Mouse (Mus musculus): ENCODE results near the gene Csf2rb. TPM values are rescaled to one million over a fixed set of nuclear protein-coding genes. Genes with fewer than 3 reads are reported as not detected.
"Not testable (repeated sequence)": the region's sequence is repeated elsewhere in the genome, so short reads cannot be mapped to it uniquely, and the experiment has no call there.

Csf2rb gene
- total RNA-seq, 2 experiments from 2014 or later = 0.69 to 1.2 TPM

DNA sequence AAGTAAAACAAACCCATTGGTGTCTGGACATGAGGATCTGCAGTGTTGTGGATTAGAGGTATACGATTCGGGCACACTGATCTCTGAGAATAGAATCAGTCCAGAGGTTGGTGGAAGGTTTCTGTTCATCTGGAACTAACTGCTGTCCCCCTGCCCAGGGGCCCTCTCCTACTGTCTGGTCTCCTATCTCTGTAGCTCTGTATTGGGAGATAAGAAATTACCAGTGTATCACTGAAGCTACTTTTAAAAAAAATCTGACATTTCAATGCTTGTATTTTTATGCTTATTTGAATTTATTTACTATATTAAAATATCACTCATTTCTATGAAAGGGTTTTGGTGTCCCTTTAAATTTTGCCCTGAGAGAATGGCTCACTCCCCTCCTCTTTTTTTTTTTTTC, 1.3 kb upstream of the Csf2rb start:
- intact Hi-C loops (cut with DNase I) = loop anchor here (5.0 kb wide), 1 partner anchor 147 kb away; no protein-coding TSS in a partner anchor
- no peak for DNase-seq

DNA sequence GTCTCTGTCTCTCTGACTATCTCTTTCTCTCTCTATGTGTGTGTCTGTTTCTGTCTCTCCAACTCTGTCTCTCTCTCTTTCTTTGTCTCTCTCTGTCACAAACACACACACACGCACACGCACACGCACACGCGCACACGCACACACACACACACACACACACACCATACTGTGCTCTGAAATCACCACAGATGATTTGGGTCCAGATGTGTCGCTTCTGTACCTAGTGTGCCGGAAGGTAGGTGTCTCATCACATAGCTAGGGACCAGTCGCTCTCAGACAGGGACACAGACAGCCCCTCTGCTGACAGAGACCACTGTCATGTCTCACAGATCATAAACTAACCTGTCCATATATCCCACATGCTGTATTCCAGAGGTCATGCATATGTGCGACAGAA, 1.2 kb downstream of the Csf2rb start:
- intact Hi-C loops (cut with DNase I) = no loop called here
- DNase-seq = no peak

DNA sequence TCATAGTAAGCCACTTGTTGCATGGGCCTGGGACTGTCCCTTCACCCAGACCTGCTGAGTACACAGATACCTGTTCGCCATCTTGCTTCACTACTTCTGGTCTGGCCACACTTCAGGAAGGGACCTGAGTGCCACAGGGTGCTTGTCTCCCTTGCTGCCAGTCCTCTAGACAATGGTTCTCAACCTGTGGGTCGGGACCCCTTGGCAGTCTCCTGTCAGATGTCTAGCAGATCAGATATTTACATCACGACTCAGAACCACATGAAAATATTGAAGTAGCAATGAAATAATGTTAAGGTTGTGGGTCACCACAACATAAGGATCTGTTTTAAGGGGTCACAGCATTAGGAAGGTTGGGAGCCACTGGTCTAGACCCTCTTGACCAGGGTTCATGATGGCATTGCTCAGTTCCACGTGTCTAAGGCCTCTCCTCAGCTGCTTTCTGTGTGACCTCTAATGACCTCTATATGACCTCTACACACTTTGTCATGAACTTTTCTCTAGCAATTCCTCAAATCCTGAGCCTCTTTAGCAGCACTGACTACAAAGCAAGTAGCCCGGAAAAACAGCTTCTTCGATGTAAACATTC, 2.3 kb downstream of the Csf2rb start:
- DNase-seq; intact Hi-C loops (cut with DNase I): not testable (repeated sequence)

GRCm38 (mm10) chr15:78328520-78329097, 3.1 kb downstream of the Csf2rb start:
- intact Hi-C loops (cut with DNase I) = no loop called here

DNA sequence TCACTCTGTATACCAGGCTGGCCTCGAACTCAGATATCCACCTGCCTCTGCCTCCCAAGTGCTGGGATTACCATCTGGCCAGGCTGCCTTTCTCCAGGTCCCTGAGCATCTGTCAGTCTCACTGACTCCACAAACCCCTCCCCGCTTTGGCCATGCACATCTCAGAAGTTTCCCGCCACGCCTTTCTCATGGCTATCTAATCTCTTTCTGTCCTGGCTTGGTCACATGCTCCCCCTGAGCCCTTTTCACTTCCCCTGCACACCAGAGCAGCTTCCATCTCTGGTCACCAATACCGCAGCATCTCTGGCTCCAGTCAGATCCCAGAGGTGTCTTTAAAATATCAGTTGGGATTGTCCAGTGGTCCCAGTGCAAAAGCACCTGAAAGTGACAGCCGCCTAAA, 4.4 kb downstream of the Csf2rb start:
- intact Hi-C loops (cut with DNase I); DNase-seq: not testable (repeated sequence)

More at GRCm38 (mm10) chr15:78328520-78329097, 3.1 kb downstream of the Csf2rb start:
- no peak for DNase-seq

DNA sequence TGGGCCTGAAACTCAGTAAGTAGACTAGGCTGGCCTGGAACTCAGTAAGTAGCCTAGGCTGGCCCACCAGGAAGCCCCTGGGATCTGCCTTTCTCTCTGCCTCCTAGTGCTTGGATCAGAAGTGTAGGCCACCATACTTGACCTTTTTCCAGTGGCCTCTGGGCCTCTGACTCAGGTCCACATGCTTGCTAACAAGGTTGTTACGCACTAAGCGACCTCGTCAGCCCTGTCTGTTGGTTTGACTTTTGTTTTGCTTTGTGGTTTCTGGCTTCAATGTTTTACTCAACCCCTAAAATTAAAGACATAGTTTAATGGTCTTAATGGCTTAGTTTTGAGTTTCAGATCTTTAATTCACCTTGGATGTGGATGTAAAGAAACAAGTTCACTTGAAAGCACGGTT, 5.2 kb downstream of the Csf2rb start:
- DNase-seq = no peak
- intact Hi-C loops (cut with DNase I) = no loop called here

- no peak for DNase-seq
- intact Hi-C loops (cut with DNase I) = no loop called here
Measured at GRCm38 (mm10) chr15:78331523-78332340, 6.2 kb downstream of the Csf2rb start.

GRCm38 (mm10) chr15:78332981-78333380, 7.4 kb downstream of the Csf2rb start:
- DNase-seq = no peak
- intact Hi-C loops (cut with DNase I) = no loop called here

DNA sequence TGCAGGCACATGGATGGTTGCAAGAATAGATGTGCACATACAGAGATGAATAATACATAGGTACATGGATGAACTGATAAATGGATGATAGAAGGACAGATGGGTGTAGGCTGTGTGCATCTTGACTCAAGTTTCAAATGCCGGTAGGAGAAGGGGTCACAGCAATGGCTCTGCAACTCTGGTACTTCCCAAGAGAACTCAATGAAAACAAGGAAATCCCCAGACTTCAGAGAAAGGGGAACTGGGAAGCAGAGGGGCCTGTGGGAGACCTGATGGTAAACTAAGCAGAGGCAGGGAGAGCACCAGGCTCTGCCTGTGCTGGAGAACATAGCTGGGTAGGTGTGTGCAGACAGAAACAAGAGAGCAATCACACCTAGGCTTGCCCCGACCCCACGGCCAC, 8.8 kb downstream of the Csf2rb start:
- intact Hi-C loops (cut with DNase I) = no loop called here
- no peak for DNase-seq

DNA sequence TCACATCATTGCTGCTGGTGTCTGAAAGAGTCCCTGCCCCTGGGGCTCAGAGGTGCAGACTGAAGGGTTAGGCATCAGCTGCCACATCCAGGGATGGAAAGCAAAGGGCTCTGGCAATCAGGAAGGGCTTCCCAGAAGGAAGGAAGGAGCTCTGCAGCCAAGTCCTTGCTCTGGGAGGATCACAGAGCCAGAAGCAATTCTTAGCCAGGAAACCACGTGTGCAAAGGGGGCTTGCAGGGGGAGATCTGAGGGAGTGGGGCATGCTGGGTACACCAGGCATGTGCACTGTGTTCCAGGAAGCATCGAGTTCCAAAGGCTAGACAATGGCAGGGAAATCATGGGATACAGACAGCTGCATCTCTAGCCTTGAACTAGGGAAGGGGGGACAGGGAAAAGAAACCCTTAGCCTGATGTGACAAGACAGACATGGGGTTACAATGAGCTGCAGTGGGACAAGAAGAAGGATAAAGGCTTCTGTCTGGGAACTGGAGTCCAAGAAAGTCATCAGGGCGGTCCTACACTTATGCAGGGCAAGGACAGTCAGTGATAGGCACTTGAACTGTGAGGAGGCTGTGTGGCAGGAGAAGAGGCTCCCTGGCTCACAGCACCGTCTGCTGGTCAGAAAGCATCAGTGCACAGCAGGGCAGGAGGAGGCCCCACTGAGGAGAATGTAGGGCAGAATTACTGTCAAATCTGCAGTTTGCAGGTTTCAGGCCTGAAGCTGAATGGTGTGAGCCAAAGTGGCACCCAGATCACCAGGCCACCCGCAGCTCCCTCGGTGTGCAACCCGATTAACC, 14.3 kb downstream of the Csf2rb start:
- DNase-seq = peak; percentile 41 to 47
- intact Hi-C loops (cut with DNase I) = loop anchor here (1.0 to 5.0 kb wide), 2 partner anchors 83 to 163 kb away; no protein-coding TSS in a partner anchor

GRCm38 (mm10) chr15:78340919-78341318, 15.4 kb downstream of the Csf2rb start:
- intact Hi-C loops (cut with DNase I) = loop anchor here (5.0 kb wide), 1 partner anchor 164 kb away; no protein-coding TSS in a partner anchor
- not testable (repeated sequence) for DNase-seq

DNA sequence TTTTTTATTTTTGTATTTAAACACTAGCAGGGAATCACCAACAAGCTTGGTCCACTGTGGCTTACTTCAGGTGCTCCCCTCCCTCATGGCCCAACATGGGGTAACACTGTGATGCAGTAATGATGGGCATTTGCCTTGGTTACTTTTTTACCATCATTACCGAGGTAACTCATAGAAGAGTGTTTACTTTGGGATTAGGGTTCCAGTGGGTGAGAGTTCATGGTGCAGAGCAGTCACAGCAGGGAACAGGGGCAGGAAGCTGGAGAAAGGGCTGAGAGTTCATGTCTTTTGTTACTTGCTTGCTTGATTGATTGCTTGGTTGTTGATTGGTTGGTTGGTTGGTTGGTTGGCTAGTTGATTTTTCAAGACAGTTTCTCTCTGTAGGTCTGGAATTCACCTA, 18.1 kb downstream of the Csf2rb start:
- DNase-seq = no peak
- intact Hi-C loops (cut with DNase I) = loop anchor here (5.0 kb wide), 1 partner anchor 166 kb away; no protein-coding TSS in a partner anchor

DNA sequence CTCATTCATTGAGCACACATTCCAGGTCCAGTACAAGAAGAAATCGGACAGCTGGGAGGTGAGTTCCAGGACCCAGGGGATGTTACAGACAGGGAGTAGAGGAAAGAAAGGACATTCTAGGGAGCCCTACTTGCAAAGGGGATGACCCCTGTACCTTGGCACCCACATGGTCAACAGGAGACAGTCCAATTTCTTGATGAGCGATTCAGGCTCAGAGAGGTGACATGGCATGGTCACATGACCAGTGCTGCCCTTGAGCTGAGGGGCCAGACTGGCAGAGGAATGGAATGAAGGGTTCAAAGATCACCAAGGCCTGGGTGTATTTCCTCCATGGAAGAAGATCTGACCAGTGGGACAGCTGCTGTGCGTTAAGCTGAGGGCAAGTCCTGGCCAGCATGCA, 19.0 kb downstream of the Csf2rb start:
- DNase-seq = no peak
- intact Hi-C loops (cut with DNase I) = loop anchor here (5.0 kb wide), 1 partner anchor 167 kb away; no protein-coding TSS in a partner anchor

DNA sequence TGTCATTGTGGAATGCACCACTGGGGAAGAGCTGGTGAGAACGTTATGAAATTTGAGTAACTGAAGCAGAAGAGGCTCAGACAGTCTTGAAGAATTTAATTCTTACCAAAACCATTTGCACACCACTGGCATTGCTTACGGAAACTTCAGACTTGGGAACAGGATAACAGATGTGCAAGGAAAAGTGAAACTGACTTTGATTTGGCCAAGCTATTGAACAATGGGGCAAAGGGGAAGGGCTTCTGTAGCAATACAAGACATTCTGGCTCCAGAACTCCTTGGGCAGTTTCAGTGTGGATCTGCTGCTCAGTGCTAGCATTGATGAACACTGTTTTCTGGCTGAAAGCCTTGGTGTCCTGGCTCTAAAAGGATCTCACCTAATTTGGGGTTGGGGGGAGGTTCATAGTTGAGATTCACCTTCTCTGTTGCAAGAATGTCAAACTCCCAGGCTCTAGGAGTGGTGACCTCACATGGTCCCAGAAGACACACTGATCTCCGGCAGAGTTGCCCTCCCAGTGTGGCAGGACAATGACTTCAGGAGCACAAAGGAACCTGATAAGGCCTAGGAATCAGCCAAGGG, 26.1 kb downstream of the Csf2rb start:
- intact Hi-C loops (cut with DNase I) = no loop called here
- DNase-seq = no peak

DNA sequence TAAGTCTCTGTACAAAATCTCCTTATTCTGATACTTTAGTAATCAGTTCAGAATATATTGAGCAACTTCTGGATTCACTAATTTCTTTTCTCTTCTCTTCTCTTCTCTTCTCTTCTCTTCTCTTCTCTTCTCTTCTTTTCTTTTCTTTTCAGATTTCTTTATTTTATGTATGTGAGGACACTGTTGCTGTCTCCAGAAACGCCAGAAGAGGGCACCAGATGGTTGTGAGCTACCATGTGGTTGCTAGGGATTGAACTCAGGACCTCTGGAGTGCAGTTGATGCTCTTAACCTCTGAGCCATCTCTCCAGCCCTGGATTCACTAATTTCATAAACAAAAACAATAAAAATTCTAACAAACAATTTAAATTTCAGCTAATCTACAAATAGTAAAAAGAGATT, 29.4 kb downstream of the Csf2rb start:
- intact Hi-C loops (cut with DNase I) = loop anchor here (2.0 kb wide), 1 partner anchor 68 kb away; no protein-coding TSS in a partner anchor
- DNase-seq = no peak

GRCm38 (mm10) chr15:78355548-78355947, 30.0 kb downstream of the Csf2rb start:
- intact Hi-C loops (cut with DNase I) = loop anchor here (2.0 kb wide), 1 partner anchor 67 kb away; no protein-coding TSS in a partner anchor
- no peak for DNase-seq

DNA sequence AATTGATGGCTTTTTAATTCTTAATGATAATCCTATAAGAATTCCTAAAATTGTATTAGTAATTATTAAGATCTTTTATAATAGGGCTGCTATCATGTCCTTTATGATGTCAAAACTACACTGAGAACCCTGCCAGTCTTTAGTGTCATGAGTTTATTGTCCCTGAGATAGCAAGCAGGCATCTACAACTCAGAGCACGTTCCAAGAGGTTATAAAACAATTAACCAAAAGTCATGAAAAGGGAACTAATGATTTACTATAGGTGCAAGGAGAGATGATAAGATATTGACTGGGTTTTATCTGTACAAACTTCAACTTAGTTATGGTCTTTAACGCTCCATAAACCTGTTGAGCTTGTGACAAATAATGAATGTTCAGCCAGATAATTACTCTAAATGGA, 40.4 kb downstream of the Csf2rb start:
- intact Hi-C loops (cut with DNase I) = no loop called here
- no peak for DNase-seq

DNA sequence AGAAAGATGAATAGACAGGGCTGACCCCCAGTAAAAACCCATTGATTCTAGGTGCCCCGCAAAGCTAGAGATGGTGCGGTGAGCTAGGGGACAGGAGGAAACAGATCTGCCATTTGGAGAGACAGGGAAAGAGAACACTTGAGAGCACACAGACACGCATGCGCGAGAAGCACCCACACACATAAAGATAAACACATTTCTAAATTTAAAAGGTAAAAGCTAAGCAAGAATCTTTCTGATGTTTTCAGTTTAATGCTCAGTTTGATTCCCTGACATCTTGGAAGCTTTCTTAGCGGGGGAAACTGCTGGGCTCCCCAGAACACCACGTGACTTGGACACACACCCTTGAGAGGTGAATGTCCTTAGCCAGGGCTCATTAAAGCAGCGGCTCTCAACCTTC, 41.3 kb downstream of the Csf2rb start:
- intact Hi-C loops (cut with DNase I) = no loop called here
- no peak for DNase-seq

DNA sequence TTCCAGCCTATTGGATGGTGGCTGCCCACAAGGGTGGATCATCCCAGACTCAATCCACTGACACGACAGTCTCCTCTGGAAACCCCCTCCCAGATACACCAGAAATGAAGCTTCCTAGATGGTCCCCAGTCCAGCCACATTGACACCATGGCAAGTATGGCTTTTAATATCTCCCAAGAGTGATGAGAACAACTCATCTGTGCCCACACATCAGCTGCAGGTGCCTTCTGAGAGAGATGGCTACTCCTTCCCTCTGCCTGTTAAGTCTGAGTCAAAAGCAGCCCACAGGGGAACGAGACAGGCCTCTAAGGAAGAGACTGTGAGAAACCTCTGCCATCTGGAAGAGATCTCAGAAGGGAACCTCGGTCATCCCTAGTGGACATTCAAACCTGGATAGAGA, 42.3 kb downstream of the Csf2rb start:
- DNase-seq = no peak
- intact Hi-C loops (cut with DNase I) = no loop called here

DNA sequence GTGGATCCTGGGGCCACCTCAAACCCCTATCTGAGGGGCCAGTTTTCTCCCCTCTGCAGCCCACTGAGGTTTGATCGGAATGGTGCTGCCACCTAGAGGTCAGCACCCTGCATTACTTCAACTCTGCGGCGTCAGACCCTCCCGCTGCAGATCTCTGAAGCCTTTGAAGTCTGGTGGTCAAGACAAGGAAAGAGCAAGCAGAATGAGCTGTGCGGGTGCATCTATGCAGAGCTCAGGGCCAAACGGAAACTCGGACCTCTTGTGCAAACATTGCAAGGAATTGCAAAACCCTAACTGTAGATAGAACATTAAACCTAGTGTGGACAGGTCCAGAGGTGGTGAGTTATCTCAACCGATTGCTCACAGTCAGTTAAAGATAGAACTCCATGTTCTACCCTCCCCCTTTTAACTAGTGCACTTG, 43.4 kb downstream of the Csf2rb start:
- intact Hi-C loops (cut with DNase I) = no loop called here
- DNase-seq = no peak

Data from gastrocnemius, postnatal 36 days (tissue).